Mouse (Mus musculus) monocyte, adult 5-6 weeks (primary cell): ENCODE results near the gene S100a6. TPM values are rescaled to one million over a fixed set of nuclear protein-coding genes. Genes with fewer than 3 reads are reported as not detected.

Experiments
- ATAC-seq: fragments of 153-309, 156-312 bp; replicated peaks from 2 replicates; pipeline ENCODE4 v1.8.0; 2017; ENCODE audit warnings: mild to moderate bottlenecking; ENCODE audit not compliant: low TSS enrichment, insufficient number of reproducible peaks, severe bottlenecking, poor library complexity, low FRiP score
- total RNA-seq: library from RNA; stranded (forward); fragments of 200-1000, 200-491, 200-594 nt; gene quantifications from 3 replicates; pipeline ENCODE4 v1.2.3, GENCODE M21; 2017

The S100a6 gene
- total RNA-seq, 1 experiment from 2014 or later = 564 TPM

DNA sequence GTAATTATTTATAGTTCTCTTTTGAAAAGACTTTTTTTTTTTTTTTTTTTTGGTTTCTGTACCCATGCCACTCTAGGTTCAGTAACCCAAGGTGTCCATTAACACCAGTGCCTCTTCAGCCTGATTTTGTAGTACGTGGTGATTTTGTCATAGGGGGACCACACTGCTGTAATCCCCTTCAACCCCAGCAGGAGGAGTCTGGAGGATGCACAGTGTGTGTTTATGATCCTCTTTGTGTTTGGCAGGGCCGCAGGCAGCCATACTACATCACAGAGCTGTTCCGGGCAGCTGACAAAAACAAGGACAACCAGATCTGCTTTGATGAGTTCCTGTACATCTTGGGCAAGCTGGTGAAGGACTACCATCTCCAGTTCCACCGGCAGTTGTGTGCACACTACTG is 44.7 kb downstream of the S100a6 start:
- ATAC-seq = no peak

DNA sequence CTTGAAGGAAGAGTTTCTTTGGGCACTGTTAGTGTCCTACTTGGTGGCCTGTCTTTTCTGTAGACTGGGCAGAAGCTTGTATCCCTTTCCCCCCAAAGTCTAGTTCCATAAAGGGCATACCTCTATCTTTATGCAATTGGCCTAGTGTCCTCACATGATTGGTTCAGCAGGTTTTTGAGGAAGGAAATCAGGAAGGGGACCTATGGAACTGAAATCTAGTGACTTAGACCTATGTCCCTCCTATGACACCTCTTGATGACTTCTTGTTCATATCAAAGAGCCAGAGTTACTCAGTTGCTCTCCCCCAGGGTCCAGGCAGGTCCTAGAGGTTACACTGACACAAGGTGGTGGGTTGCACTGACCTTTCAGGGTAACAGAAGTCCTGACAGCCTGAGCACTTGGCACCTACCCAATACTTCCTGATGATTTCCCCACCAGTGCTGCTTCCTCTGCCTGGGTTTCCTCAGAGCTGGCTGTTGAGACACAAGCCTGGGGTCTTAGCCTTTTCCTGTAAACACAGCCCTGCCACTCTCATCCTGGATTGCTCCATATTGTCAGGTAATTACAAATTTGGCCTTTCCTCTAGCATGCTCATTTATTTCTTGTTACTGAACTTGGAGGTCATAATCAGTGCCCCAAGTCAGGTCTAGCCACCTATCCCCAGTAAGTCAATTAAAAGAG is 46.8 kb downstream of the S100a6 start:
- ATAC-seq = no peak

DNA sequence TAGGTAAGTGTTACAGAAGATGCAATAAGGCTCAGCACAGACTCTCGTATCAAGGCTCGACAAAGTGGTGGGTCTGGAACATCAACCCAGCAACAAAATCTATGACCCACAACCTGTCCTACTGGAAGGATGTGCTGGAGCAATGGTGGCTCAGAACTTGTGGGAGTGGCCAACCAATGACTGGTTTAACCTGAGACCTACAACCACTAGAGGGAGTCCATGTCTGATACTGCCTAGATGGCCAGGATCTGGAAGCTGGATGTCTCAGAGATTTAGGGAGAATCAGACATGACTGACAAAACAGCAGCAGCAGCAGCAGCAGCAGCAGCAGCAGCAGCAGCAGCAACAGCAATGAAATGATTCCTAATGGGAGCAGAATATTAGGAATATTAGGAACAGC is 51.5 kb downstream of the S100a6 start:
- ATAC-seq = no peak

DNA sequence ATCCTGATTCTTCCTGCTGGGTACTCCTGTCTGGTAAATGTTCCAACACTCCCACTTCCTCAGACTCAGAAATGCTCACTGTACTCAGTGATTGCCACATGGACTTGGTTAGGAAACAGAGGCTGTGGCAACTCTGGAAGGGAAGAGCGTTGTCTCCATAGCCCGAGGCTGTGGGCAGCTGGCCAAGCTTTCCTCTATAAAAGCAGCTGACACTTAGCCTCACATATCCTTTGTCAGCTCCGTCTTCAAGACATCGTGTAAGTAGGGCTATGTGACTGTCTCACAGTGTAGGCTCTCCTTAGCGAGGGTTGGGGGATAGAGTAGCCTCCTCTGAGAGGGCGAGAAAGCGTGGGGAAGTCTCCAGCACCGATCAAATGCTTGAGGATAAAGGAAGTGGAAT is 56.2 kb downstream of the S100a6 start, which contains the start of gene S100a8:
TSS of gene S100a8 (plus strand) at position 133 of the 400 bp plus-strand sequence.
- ATAC-seq = peak; percentile 37

Other genes with a start within 250 kb of the S100a6 start
- 2.1 TPM in 1 of 3 replicates, not detected in the others for gene Slc27a3, start 222.9 kb upstream of the S100a6 start, total RNA-seq
- 11.7 to 26.5 TPM (median 12.9 TPM) in 3 replicates for gene Ints3, start 179.3 kb upstream of the S100a6 start, total RNA-seq
- gene Npr1, start 147.0 kb upstream of the S100a6 start, total RNA-seq = not detected in 3 replicates
- gene Ilf2, start 136.8 kb upstream of the S100a6 start, total RNA-seq = 72.4 to 84.1 TPM (median 74.7 TPM) in 3 replicates
- 52.4 to 94.4 TPM (median 62.0 TPM) in 3 replicates for gene Snapin, start 121.8 kb upstream of the S100a6 start, total RNA-seq
- gene Chtop, start 103.4 kb upstream of the S100a6 start, total RNA-seq = 65.3 to 100 TPM (median 80.3 TPM) in 3 replicates
- gene S100a1, start 98.5 kb upstream of the S100a6 start, total RNA-seq = 24.0 to 71.5 TPM (median 39.2 TPM) in 3 replicates
- gene S100a13, start 98.4 kb upstream of the S100a6 start, total RNA-seq = 111 to 176 TPM (median 141 TPM) in 3 replicates
- 3.0 TPM in 1 of 3 replicates, not detected in the others for gene S100a14, start 86.0 kb upstream of the S100a6 start, total RNA-seq
- gene S100a16, start 75.6 kb upstream of the S100a6 start, total RNA-seq = not detected in 3 replicates
- gene S100a3, start 52.3 kb upstream of the S100a6 start, total RNA-seq = not detected in 3 replicates
- not detected in 3 replicates for gene S100a2, start 22.6 kb upstream of the S100a6 start, total RNA-seq
- gene Gm42674, start 11.0 kb upstream of the S100a6 start, total RNA-seq = not detected in 3 replicates
- gene S100a4, start 9.1 kb upstream of the S100a6 start, total RNA-seq = 562 to 1,115 TPM (median 1,082 TPM) in 3 replicates
- gene S100a5, start 4.4 kb upstream of the S100a6 start, total RNA-seq = not detected in 3 replicates
- gene S100a7a, start 41.1 kb downstream of the S100a6 start, total RNA-seq = 0.58 TPM in 1 of 3 replicates, not detected in the others
- 3.4 to 52.7 TPM (median 15.1 TPM) in 3 replicates for gene S100a8, start 56.1 kb downstream of the S100a6 start, total RNA-seq
- gene S100a9, start 82.8 kb downstream of the S100a6 start, total RNA-seq = 6.2 to 33.7 TPM (median 31.4 TPM) in 3 replicates
- not detected in 3 replicates for gene Pglyrp4, start 114.0 kb downstream of the S100a6 start, total RNA-seq
- gene Gm5849, start 165.0 kb downstream of the S100a6 start, total RNA-seq = not detected in 3 replicates